Mouse (Mus musculus) MEL (cell line): Measurements from ENCODE around the gene Atp10a.

Experiments used
- BHLHE40 ChIP-seq: IDR thresholded peaks from 2 replicates; pipeline ENCODE4 v1.6.1; 2012; ENCODE audit warnings: low read depth, mild to moderate bottlenecking, inconsistent platforms, low read length, improper control_type of control experiment, borderline replicate concordance
- CTCF ChIP-seq, 3 experiments: IDR thresholded peaks in 2 of 3; conservative IDR thresholded peaks in 1 of 3; 2 replicates each; pipeline ENCODE4 v1.5.1; 2011 to 2012; ENCODE audit warnings: low read length in 3 of 3, low read depth in 2 of 3, mild to moderate bottlenecking in 2 of 3, improper control_type of control experiment in 1 of 3, inconsistent platforms in 1 of 3, mixed read lengths in 1 of 3, moderate library complexity in 1 of 3; ENCODE audit not compliant: control insufficient read depth in 1 of 3, insufficient read depth in 1 of 3, poor library complexity in 1 of 3, severe bottlenecking in 1 of 3
- ETS1 ChIP-seq: IDR thresholded peaks from 2 replicates; pipeline ENCODE4 v1.6.1; 2012; ENCODE audit warnings: low read depth, mild to moderate bottlenecking, inconsistent platforms, low read length, improper control_type of control experiment, moderate library complexity
- GATA1 ChIP-seq: IDR thresholded peaks from 2 replicates; pipeline ENCODE4 v1.6.1; 2011; ENCODE audit warnings: low read depth, low read length, improper control_type of control experiment
- POLR2A ChIP-seq, 2 experiments: IDR thresholded peaks; 2 replicates each; pipeline ENCODE4 v1.6.1; 2011 to 2012; ENCODE audit warnings: low read length in 2 of 2, mild to moderate bottlenecking in 2 of 2, control low read depth in 1 of 2, improper control_type of control experiment in 1 of 2, low read depth in 1 of 2, moderate library complexity in 1 of 2; ENCODE audit not compliant: control insufficient read depth in 1 of 2, insufficient read depth in 1 of 2, poor library complexity in 1 of 2
- ZKSCAN1 ChIP-seq: IDR thresholded peaks from 2 replicates; pipeline ENCODE4 v1.6.1; 2012; ENCODE audit warnings: low read depth, mild to moderate bottlenecking, inconsistent platforms, low read length, improper control_type of control experiment, moderate library complexity

GRCm38 (mm10) chr7:58736841-58737547, 81.0 kb downstream of the Atp10a start:
- TF ChIP-seq CTCF (IDR thresholded peaks at IDR 0.05 in 2 of 3, conservative IDR thresholded peaks at IDR 0.05 in 1 of 3; ENCODE audit: control insufficient read depth in 1 of 3, insufficient read depth in 1 of 3, low read depth in 2 of 3, low read length in 3 of 3, poor library complexity in 1 of 3, severe bottlenecking in 1 of 3), result no peak
- no peak for TF ChIP-seq POLR2A (IDR thresholded peaks at IDR 0.05; ENCODE audit: control insufficient read depth in 1 of 2, insufficient read depth in 1 of 2, low read depth in 1 of 2, low read length in 2 of 2, poor library complexity in 1 of 2)
- TF ChIP-seq GATA1, result no peak
- TF ChIP-seq ZKSCAN1, result no peak
- no peak for TF ChIP-seq BHLHE40
- no peak for TF ChIP-seq ETS1
